Mouse (Mus musculus): ENCODE data around the gene Mobp. TPM values are rescaled to one million over a fixed set of nuclear protein-coding genes. Genes with fewer than 3 reads are reported as not detected.

Mobp gene
- polyA plus RNA-seq, 2 experiments, result not detected

DNA sequence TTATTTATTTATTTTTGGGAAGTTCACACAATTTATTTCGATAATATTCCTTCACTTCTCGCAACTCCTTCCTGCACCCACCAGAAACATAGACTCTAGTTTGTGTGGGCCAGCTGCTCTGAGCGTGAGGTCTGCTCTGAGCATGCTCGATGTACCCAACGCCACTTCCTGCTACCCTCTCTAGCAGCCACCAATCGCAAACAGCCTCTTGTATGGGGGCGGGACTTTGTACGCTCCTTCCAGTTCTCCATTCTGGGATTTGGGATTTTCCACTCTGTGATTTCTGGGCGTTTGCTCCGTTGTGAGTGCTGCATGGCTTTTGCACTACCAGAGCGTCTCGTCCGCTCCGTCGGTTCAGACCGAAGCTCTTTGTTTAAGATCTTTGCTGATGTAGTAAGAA, 14.4 kb downstream of the Mobp start:
- TF ChIP-seq POLR2A (IDR thresholded peaks at IDR 0.05; ENCODE audit: borderline replicate concordance, extremely low read depth, insufficient read depth, insufficient read length), result no peak
- no peak overlapping the region for H3K4me3 ChIP-seq (replicated peaks; ENCODE audit: low read length)

DNA sequence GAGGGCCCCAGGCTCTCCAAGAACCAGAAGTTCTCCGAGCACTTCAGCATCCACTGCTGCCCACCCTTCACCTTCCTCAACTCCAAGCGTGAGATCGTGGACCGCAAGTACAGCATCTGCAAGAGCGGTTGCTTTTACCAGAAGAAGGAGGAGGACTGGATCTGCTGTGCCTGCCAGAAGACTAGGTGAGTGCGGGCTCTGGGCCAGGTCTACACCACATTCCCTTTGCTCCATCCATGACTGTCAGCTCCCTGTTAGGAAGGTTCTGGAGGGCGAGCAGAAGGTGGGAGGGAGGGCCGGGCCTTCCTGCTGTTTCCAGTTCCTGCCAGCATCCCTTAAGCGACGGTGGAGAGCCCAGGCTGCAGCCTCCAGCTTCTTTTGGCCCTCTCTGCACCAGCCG, 18.3 kb downstream of the Mobp start:
- Histone ChIP-seq H3K4me1 (ENCODE audit: control insufficient read depth, insufficient read depth, low read length) (no peaks in the 10 kb centered on the region), H3K36me3 (ENCODE audit: control insufficient read depth, insufficient read depth, low read length) (no peaks in the 10 kb centered on the region), H3K9ac (ENCODE audit: low read depth, low read length, severe bottlenecking) (no peak overlapping the region), H3K27ac (replicated peaks; ENCODE audit: low read depth, low read length) (no peak overlapping the region), H3K27me3 (ENCODE audit: control insufficient read depth, insufficient read depth, low read length) (no peaks in the 10 kb centered on the region), H3K9me3 (ENCODE audit: control insufficient read depth, low read length) (no peaks in the 10 kb centered on the region), H3K4me2 (replicated peaks; ENCODE audit: low read depth, low read length, severe bottlenecking) (no peak overlapping the region), H3K4me3 (replicated peaks; ENCODE audit: low read length) (no peak overlapping the region)
- DNase-seq (ENCODE audit: low spot score) (no peak), ATAC-seq (ENCODE audit: low FRiP score, low read depth) (no peak)
- 65% methylated on average over 10 of the region's 11 CpGs for WGBS
- TF ChIP-seq POLR2A (IDR thresholded peaks at IDR 0.05; ENCODE audit: borderline replicate concordance, extremely low read depth, insufficient read depth, insufficient read length), result no peak

More for the DNA sequence above, 14.4 kb downstream of the Mobp start:
- no peaks in the 10 kb centered on the region for H3K27me3 ChIP-seq (ENCODE audit: control insufficient read depth, insufficient read depth, low read length)
- no peaks in the 10 kb centered on the region for H3K36me3 ChIP-seq (ENCODE audit: control insufficient read depth, insufficient read depth, low read length)
- no peak overlapping the region for H3K27ac ChIP-seq (replicated peaks; ENCODE audit: low read depth, low read length)
- H3K9me3 ChIP-seq (ENCODE audit: control insufficient read depth, low read length), result no peaks in the 10 kb centered on the region
- DNase-seq (ENCODE audit: low spot score) (no peak), ATAC-seq (ENCODE audit: low FRiP score, low read depth) (no peak)
- WGBS, result 92% methylated on average over 16 of the region's 16 CpGs
- H3K4me2 ChIP-seq (replicated peaks; ENCODE audit: low read depth, low read length, severe bottlenecking), result no peak overlapping the region
- H3K9ac ChIP-seq (ENCODE audit: low read depth, low read length, severe bottlenecking), result no peak overlapping the region
- no peaks in the 10 kb centered on the region for H3K4me1 ChIP-seq (ENCODE audit: control insufficient read depth, insufficient read depth, low read length)

DNA sequence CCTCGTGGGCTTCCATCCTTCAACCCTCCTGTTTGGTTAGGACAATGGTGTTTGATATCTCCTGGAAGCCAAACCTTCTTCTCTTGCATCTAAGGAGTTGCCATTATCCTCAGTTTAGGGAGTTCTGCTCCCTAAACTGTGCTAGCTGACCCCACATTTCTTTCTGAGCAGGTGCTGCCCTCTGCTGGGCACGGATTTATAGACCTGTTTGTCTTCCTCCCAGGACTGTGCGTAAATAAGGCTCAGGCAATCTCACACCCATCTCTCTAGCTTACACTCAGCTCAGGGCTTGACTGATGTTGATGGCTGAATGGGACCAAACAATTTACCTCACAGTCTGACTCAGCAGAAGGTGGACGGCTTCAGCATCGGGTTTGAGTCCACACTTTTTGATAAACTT, 21.8 kb downstream of the Mobp start:
- 43% methylated on average over 5 of the region's 5 CpGs for WGBS
- H3K9me3 ChIP-seq (ENCODE audit: control insufficient read depth, low read length), result no peaks in the 10 kb centered on the region
- no peaks in the 10 kb centered on the region for H3K27me3 ChIP-seq (ENCODE audit: control insufficient read depth, insufficient read depth, low read length)
- H3K36me3 ChIP-seq (ENCODE audit: control insufficient read depth, insufficient read depth, low read length), result no peaks in the 10 kb centered on the region
- H3K4me1 ChIP-seq (ENCODE audit: control insufficient read depth, insufficient read depth, low read length), result no peaks in the 10 kb centered on the region
- no peak overlapping the region for H3K4me2 ChIP-seq (replicated peaks; ENCODE audit: low read depth, low read length, severe bottlenecking)
- H3K27ac ChIP-seq (replicated peaks; ENCODE audit: low read depth, low read length), result no peak overlapping the region
- no peak overlapping the region for H3K9ac ChIP-seq (ENCODE audit: low read depth, low read length, severe bottlenecking)
- TF ChIP-seq POLR2A (IDR thresholded peaks at IDR 0.05; ENCODE audit: borderline replicate concordance, extremely low read depth, insufficient read depth, insufficient read length), result no peak
- ATAC-seq (ENCODE audit: low FRiP score, low read depth), result no peak
- H3K4me3 ChIP-seq (replicated peaks; ENCODE audit: low read length), result no peak overlapping the region
- peak; percentile 20 for DNase-seq (ENCODE audit: low spot score)

DNA sequence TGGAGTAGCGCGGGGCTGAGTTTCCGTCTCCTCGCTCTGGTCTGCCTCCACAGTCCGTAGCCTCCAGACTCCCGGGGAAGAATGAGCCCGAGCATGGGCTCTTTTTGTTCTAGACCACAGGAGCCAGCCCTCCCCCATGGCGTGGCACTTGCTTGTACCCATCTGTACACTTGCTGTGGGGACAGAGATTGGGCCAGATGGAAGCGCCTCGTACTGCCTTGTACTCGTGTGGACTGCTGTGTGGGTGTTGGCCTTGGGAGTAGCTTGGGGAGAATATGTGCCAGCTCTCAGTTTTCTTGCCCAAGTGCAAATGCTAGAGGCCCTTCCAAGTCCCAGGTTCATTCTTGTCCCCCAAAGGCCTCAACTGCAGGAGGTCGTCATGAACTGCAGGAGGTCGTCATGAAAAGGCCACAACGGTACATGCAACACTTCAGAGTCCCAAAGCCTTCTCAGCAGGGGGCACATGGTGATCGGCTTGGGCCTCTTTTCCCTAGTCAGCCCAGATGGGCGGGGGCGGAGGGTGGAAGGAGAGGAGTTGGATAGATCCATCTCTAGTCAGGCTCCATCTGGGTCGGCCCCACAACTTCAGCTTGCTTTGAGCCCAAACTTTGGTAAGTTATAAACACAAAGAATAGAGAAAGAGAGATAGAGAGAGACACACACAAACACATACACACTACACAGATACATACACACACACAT, 25.1 kb downstream of the Mobp start:
- WGBS, result 85% methylated on average over 18 of the region's 18 CpGs
- TF ChIP-seq POLR2A (IDR thresholded peaks at IDR 0.05; ENCODE audit: borderline replicate concordance, extremely low read depth, insufficient read depth, insufficient read length), result no peak
- no peaks in the 10 kb centered on the region for H3K36me3 ChIP-seq (ENCODE audit: control insufficient read depth, insufficient read depth, low read length)
- DNase-seq (ENCODE audit: low spot score) (no peak), ATAC-seq (ENCODE audit: low FRiP score, low read depth) (no peak)
- no peaks in the 10 kb centered on the region for H3K4me1 ChIP-seq (ENCODE audit: control insufficient read depth, insufficient read depth, low read length)
- no peak overlapping the region for H3K27ac ChIP-seq (replicated peaks; ENCODE audit: low read depth, low read length)
- H3K4me3 ChIP-seq (replicated peaks; ENCODE audit: low read length), result no peak overlapping the region
- no peaks in the 10 kb centered on the region for H3K9me3 ChIP-seq (ENCODE audit: control insufficient read depth, low read length)
- no peak overlapping the region for H3K9ac ChIP-seq (ENCODE audit: low read depth, low read length, severe bottlenecking)
- no peak overlapping the region for H3K4me2 ChIP-seq (replicated peaks; ENCODE audit: low read depth, low read length, severe bottlenecking)
- no peaks in the 10 kb centered on the region for H3K27me3 ChIP-seq (ENCODE audit: control insufficient read depth, insufficient read depth, low read length)

DNA sequence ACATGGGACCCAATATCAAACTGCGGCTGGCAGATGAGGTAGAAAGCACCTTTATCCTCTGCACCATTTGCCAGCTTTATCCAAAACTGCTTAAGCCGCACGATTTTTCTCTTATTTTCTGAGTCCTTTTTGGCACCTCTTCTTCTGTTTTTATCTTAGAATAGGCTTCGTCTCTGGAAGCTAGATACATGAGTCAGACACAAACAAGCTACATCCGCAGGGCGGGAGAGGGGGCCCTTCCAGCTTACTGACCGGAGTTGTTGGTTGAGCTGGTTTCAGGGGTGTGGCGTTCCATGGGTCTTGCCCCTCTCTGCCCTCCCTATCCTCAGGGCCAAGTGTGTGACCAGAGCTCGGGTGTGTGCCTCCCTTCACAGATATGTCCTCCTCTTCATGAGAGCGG, 29.3 kb downstream of the Mobp start:
- no peak for TF ChIP-seq POLR2A (IDR thresholded peaks at IDR 0.05; ENCODE audit: borderline replicate concordance, extremely low read depth, insufficient read depth, insufficient read length)
- ATAC-seq (ENCODE audit: low FRiP score, low read depth), result no peak

More for the DNA sequence above, 29.3 kb downstream of the Mobp start:
- no peak overlapping the region for H3K4me2 ChIP-seq (replicated peaks; ENCODE audit: low read depth, low read length, severe bottlenecking)
- no peaks in the 10 kb centered on the region for H3K36me3 ChIP-seq (ENCODE audit: control insufficient read depth, insufficient read depth, low read length)
- no peaks in the 10 kb centered on the region for H3K9me3 ChIP-seq (ENCODE audit: control insufficient read depth, low read length)
- no peak for DNase-seq (ENCODE audit: low spot score)
- H3K27ac ChIP-seq (replicated peaks; ENCODE audit: low read depth, low read length), result no peak overlapping the region
- WGBS, result 87% methylated on average over 10 of the region's 10 CpGs
- H3K9ac ChIP-seq (ENCODE audit: low read depth, low read length, severe bottlenecking), result no peak overlapping the region
- H3K4me1 ChIP-seq (ENCODE audit: control insufficient read depth, insufficient read depth, low read length), result no peaks in the 10 kb centered on the region
- no peaks in the 10 kb centered on the region for H3K27me3 ChIP-seq (ENCODE audit: control insufficient read depth, insufficient read depth, low read length)
- H3K4me3 ChIP-seq (replicated peaks; ENCODE audit: low read length), result no peak overlapping the region
